Mouse (Mus musculus): ENCODE data around the gene Fam240a.

Fam240a gene

GRCm38 (mm10) chr9:110893429-110893828 is 23.2 kb downstream of the Fam240a start:
- no peak for DNase-seq (ENCODE audit: inconsistent ontology term)

DNA sequence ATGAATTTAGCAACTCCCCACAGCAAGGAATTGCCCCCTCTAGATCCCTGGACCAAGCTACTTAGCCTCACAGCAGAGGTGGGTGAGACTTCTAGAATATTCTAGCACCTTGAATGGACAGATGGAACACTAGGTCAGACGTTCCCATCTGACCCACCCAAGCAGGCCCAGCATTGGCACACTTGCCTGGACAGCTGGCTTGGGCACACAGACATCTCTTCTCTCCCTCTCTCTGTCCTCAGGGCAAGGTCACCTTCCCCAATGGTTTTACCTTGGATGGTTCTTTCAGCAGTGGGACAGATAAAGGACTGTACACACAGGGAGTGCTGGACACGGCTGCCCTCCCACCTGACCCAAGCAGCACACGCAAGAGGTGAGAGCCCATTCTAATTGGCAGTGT is 24.1 kb downstream of the Fam240a start:
- no peak for DNase-seq (ENCODE audit: inconsistent ontology term)

GRCm38 (mm10) chr9:110891077-110891828 is 25.4 kb downstream of the Fam240a start:
- DNase-seq (ENCODE audit: inconsistent ontology term) = no peak

DNA sequence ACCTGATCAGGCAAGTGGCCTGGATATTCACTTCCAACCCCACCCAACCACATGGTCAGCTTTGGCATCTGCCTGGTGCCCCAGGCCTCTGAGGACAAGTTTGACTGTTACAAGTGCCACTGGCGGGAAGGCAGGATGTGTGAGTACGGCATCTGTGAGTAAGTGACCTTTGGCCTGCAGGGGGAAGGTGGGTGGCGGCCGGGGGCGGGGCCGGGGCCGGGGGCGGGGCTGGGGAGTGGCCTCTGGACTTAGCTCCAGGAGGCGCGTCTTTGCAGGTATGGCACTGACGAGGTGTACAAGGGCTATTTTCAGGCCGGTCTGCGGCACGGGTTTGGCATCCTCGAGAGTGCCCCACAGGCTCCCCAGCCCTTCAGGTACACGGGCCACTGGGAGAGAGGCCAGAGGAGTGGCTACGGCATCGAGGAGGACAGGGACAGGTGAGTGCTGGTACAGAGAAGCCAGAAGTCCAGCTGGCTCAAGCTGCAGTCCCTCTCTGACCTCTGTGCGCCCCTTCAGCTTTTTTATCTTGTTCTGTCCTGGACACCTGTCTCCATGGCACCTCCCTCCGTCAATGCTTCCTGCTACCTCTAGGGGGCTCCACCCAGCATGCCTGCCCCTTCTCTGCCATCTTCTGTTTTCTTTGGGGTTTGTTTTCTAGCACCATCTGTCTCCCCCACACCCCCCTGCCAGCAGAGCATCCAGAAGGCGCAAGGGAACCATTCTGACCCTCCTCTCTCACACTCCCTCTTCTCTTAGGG is 26.5 kb downstream of the Fam240a start:
- DNase-seq (ENCODE audit: inconsistent ontology term) = no peak

- DNase-seq (ENCODE audit: inconsistent ontology term) = no peak
These were observed 27.7 kb downstream of the Fam240a start for GRCm38 (mm10) chr9:110888935-110889334.

GRCm38 (mm10) chr9:110887388-110888303 is 29.0 kb downstream of the Fam240a start:
- no peak for DNase-seq (ENCODE audit: inconsistent ontology term)

GRCm38 (mm10) chr9:110881953-110882352 is 34.7 kb downstream of the Fam240a start:
- no peak for DNase-seq (ENCODE audit: inconsistent ontology term)

GRCm38 (mm10) chr9:110880772-110881171 is 35.9 kb downstream of the Fam240a start:
- peak; percentile 40 for DNase-seq (ENCODE audit: inconsistent ontology term)

GRCm38 (mm10) chr9:110879998-110880561 is 36.6 kb downstream of the Fam240a start, which contains the start of gene Tmie:
TSS of gene Tmie (minus strand) at chr9:110880113.
- peak; percentile 80 for DNase-seq (ENCODE audit: inconsistent ontology term)

DNA sequence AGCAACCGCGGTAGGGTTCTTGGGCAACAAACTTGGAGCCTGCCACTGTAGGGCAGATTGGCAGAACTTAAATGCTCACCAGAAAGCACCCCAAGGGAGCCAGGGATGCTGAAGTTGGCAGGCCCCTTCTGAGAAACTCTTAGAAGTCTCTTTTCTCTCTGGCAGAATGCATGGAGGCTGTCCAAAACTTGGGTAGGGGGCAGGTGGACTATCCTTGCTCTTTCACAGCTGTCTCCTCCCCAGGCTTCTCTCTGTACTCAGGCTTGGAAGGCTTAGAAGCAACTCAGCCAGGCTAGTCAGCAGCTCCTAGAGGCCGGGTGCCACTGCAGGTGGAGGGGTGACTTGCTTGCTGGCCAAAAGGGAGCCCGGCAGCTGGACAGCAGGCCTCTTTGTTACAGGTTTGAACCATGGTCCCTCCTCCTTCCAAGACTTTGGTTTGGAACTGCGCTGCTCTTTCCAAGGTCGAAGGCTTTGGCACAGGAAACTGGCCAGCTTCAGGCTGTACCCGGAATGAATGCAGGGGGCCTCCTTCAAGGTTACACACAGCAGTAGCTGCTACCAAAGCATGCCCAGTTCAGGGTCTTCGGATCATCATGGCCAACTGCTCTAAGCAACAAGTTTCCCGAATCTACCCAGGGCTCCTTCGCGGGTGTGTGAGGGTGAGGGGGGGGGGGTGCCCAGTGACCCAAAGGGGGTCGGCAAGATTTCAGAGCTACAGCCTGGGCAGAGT is 37.3 kb downstream of the Fam240a start, which contains the start of gene Als2cl:
TSS of gene Als2cl (plus strand) at position 680 of the 730 bp plus-strand sequence.
- DNase-seq (ENCODE audit: inconsistent ontology term) = peak; percentile 29

GRCm38 (mm10) chr9:110877888-110878287 is 38.8 kb downstream of the Fam240a start:
- DNase-seq (ENCODE audit: inconsistent ontology term) = peak; percentile 74

GRCm38 (mm10) chr9:110877353-110877752 is 39.3 kb downstream of the Fam240a start:
- no peak for DNase-seq (ENCODE audit: inconsistent ontology term)

GRCm38 (mm10) chr9:110875288-110875695 is 41.4 kb downstream of the Fam240a start:
- no peak for DNase-seq (ENCODE audit: inconsistent ontology term)

DNA sequence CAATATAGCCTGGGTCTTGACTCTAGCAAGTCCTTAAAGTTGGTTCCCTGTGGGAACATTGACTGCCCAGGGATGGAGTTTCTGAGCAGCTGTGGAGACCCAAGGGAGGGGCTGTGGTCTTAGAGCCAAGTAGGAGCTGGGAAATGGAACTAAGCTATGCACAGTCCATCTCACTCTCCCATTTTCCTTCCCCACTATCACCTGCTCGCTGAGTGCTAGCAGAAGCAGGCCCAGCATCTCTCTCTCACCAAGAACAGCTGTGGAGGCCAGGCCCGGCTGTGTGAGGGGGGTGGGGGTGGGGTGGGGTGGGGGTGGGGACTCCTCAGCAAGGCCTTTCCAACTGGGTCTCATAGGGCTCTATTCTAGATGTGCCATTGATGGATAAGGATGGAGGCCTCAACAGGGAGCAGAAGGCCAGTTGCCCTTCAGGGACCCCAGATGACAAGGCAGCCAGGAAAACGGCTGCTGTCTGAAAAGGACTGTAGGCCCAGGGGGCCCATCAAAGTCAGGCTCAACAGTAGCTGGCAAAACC is 41.9 kb downstream of the Fam240a start:
- no peak for DNase-seq (ENCODE audit: inconsistent ontology term)

DNA sequence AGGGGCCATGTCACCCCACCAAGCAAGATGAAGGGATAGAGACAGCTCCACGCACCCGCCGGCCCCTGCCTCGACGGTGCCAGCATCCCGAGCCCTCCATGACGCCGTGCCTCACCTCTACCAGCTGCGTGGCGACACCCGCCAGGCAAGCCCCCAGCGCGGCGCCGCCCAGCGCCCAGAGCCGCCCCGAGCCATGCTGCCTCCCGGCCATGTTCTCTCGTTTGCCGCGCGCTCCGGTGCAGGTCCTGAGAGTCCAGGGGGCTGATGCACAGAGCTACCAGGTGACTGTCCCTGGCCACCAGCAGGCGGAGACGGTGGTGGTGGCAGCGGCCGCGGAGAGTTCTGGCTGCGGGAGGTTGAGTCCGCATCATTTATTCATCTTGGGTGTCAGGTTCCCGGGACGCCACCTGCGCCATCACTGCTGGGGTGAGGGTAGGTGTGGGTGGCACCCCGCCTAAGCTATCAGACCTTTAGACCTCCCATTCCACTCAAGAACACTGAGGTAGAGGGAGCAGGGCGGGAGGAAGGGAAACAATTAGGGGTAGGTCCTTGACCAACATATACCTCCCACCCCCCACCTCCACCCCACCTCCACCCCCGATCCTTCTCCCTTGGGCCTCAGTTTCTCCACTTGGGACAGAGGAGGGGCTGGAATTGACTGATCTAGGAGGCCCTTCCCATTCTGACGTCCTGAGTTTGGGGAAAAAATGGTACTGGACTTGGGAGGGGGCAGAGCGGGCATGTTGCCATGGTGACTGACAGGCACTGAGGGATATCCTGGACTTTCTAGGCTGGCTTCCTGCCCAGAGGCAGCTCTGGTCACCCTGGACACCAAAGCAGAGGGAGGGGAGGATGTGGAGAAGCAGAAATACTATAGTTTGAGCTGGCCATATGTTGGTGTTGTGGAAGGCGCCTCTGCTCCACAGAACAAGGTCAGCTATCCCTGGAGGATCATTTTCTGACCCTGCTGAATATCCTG is 42.7 kb downstream of the Fam240a start:
- no peak for DNase-seq (ENCODE audit: inconsistent ontology term)

- peak; percentile 46 for DNase-seq (ENCODE audit: inconsistent ontology term)
These were observed 45.6 kb downstream of the Fam240a start for GRCm38 (mm10) chr9:110871030-110871429.

All from Muller cell, postnatal 12 days (primary cell).